Mouse (Mus musculus): Measurements from ENCODE around the gene Hccs. TPM values are rescaled to one million over a fixed set of nuclear protein-coding genes. Genes with fewer than 3 reads are reported as not detected.
A peak's percentile ranks its signal among the peaks of the same experiment; 100 is the strongest.

The Hccs gene
- polyA plus RNA-seq, 1 experiment from 2014 or later: 25.3 TPM

DNA sequence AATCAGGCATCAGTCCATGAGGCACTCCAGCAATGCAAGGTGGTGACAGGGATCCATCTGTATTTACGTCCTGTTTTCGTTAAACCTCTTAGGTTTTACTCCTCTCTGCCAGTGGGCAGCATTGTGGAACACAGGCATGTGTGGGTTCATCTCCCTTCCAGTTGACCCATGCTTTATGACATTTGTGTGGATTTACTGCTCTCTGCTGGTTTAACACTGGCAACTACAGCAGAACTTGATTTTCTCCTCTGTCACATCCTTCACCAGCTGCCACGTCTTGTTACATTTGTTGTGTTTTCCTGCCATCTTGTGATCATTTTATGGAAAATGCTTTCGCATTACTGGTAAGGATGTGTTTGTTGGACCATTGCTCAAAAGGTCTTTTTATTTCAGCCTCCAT is 20.6 kb downstream of the Hccs start:
- no peaks in the 10 kb centered on the region for H3K4me1 ChIP-seq
- no peak overlapping the region for H3K4me2 ChIP-seq
- H3K4me3 ChIP-seq: no peak overlapping the region
- WGBS (ENCODE audit: insufficient replicate concordance): 86% methylated on average over 4 of the region's 4 CpGs
- no peak overlapping the region for H3K9ac ChIP-seq
- no peak for ATAC-seq
- H3K27ac ChIP-seq: no peak overlapping the region
- no peaks in the 10 kb centered on the region for H3K9me3 ChIP-seq (replicated peaks)
- no peaks in the 10 kb centered on the region for H3K27me3 ChIP-seq (replicated peaks)
- no peaks in the 10 kb centered on the region for H3K36me3 ChIP-seq

- no peak overlapping the region for H3K9ac ChIP-seq
- H3K27ac ChIP-seq: no peak overlapping the region
- no peak for ATAC-seq
- H3K27me3 ChIP-seq (replicated peaks): no peaks in the 10 kb centered on the region
- no peak overlapping the region for H3K4me3 ChIP-seq
- WGBS (ENCODE audit: insufficient replicate concordance): 53% methylated on average over 8 of the region's 8 CpGs
- H3K36me3 ChIP-seq: no peaks in the 10 kb centered on the region
- no peaks in the 10 kb centered on the region for H3K4me1 ChIP-seq
- H3K4me2 ChIP-seq: no peak overlapping the region
- no peaks in the 10 kb centered on the region for H3K9me3 ChIP-seq (replicated peaks)
Observed at GRCm38 (mm10) chrX:169263433-169264172, 56.6 kb downstream of the Hccs start.

- H3K4me1 ChIP-seq: no peaks in the 10 kb centered on the region
- H3K36me3 ChIP-seq: no peaks in the 10 kb centered on the region
- no peaks in the 10 kb centered on the region for H3K9me3 ChIP-seq (replicated peaks)
- H3K9ac ChIP-seq: no peak overlapping the region
- WGBS (ENCODE audit: insufficient replicate concordance): 74% methylated on average over 2 of the region's 2 CpGs
- H3K4me3 ChIP-seq: no peak overlapping the region
- no peak overlapping the region for H3K4me2 ChIP-seq
- H3K27ac ChIP-seq: no peak overlapping the region
- no peak for ATAC-seq
- no peaks in the 10 kb centered on the region for H3K27me3 ChIP-seq (replicated peaks)
Observed at GRCm38 (mm10) chrX:169262212-169262611, 58.0 kb downstream of the Hccs start.

DNA sequence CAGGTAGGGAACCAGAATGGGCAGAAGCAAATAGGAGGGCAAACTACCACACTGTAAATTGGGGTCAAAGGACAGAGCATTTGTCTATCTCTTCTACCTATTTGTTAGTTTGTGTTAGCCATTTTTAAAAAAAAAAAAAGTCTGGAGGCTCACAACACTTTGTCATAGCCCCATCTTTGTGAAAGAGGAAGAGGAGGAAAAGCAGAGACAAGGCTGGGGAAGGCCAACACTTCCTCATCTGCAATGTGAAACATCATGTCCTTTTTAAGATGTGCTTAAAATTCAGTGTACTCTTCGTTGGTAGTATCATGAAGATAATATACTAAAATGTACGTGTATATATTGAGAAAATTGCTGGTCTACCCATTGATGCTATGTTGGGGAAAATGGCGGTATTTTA is 59.1 kb downstream of the Hccs start:
- no peaks in the 10 kb centered on the region for H3K36me3 ChIP-seq
- 63% methylated on average over 3 of the region's 3 CpGs for WGBS (ENCODE audit: insufficient replicate concordance)

GRCm38 (mm10) chrX:169256741-169257140 is 63.4 kb downstream of the Hccs start:
- Histone ChIP-seq H3K9me3 (replicated peaks) (no peaks in the 10 kb centered on the region), H3K27me3 (replicated peaks) (no peaks in the 10 kb centered on the region), H3K27ac (no peak overlapping the region), H3K4me3 (no peak overlapping the region), H3K36me3 (no peaks in the 10 kb centered on the region), H3K9ac (no peak overlapping the region), H3K4me2 (no peak overlapping the region), H3K4me1 (no peaks in the 10 kb centered on the region)
- ATAC-seq: no peak

More for the DNA sequence above, 59.1 kb downstream of the Hccs start:
- Histone ChIP-seq H3K4me1 (no peaks in the 10 kb centered on the region), H3K27ac (no peak overlapping the region), H3K4me3 (no peak overlapping the region), H3K9me3 (replicated peaks) (no peaks in the 10 kb centered on the region), H3K9ac (no peak overlapping the region), H3K4me2 (no peak overlapping the region), H3K27me3 (replicated peaks) (no peaks in the 10 kb centered on the region)
- ATAC-seq: no peak

DNA sequence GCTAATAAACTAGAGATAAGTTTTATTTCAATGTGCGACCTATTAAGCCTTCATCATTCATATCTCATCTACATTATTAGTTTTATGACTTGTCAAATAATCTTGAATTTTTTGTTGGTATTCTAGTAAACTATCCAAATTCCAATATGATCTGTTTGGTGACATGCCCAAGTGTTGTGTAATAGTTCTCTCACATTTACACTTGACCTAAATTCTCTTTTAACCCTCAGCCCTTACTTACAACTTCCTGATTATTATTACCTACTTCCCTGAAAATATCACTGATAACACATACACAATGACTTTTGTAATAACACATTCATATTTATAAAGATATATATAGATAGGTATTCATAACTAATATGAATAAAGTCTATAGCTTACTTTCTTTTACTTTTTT is 64.3 kb downstream of the Hccs start:
- Histone ChIP-seq H3K4me3 (no peak overlapping the region), H3K27me3 (replicated peaks) (no peaks in the 10 kb centered on the region), H3K9me3 (replicated peaks) (no peaks in the 10 kb centered on the region), H3K9ac (no peak overlapping the region), H3K4me1 (no peaks in the 10 kb centered on the region), H3K4me2 (no peak overlapping the region), H3K27ac (no peak overlapping the region), H3K36me3 (no peaks in the 10 kb centered on the region)
- ATAC-seq: no peak
- WGBS (ENCODE audit: insufficient replicate concordance): 65% methylated on average over 1 of the region's 1 CpGs

DNA sequence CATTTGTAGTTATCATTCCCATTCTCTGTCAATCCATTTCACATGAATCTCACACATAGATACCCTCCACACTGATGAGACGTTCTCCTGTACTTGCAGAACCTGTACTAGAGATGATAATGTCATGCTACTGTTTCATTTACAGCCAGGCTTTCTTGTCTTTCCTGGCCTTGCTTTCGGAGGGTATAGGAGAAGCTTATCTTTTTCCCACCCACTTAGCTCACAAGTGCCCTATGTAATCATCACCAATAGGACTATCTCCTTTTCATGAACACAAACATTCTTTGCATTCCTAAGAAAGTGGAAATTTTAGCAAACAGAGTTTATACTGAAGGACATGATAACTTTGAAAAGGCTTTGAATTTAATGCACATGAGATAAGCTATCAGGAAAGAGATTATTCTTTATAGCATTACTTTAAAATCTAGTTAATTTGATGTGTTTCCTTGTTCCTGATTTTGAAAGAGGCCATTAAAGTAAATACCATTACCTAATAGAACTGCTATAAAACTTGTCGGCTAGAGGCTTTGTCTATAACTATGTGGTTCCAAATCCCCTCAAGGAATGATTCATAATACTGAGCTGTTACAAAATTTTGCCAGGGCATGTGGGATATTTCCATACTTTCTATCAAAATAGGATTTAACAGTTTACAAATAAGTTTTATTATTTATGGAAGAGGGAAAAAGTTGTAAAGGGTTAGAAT is 97.7 kb downstream of the Hccs start:
- WGBS (ENCODE audit: insufficient replicate concordance): 42% methylated on average over 3 of the region's 3 CpGs
- Histone ChIP-seq H3K4me1 (no peaks in the 10 kb centered on the region), H3K4me2 (no peak overlapping the region), H3K27me3 (replicated peaks) (no peaks in the 10 kb centered on the region), H3K4me3 (no peak overlapping the region), H3K36me3 (no peaks in the 10 kb centered on the region), H3K9ac (no peak overlapping the region), H3K27ac (no peak overlapping the region), H3K9me3 (replicated peaks) (no peaks in the 10 kb centered on the region)
- no peak for ATAC-seq

GRCm38 (mm10) chrX:169220064-169220463 is 100.1 kb downstream of the Hccs start:
- H3K4me2 ChIP-seq: 0 out of 2 replicates have a peak overlapping the region, but pooled peaks have one; percentile 8
- H3K4me3 ChIP-seq: no peak overlapping the region
- H3K36me3 ChIP-seq: no peaks in the 10 kb centered on the region
- no peak overlapping the region for H3K27ac ChIP-seq
- no peaks in the 10 kb centered on the region for H3K27me3 ChIP-seq (replicated peaks)
- no peaks in the 10 kb centered on the region for H3K4me1 ChIP-seq
- no peak overlapping the region for H3K9ac ChIP-seq
- no peaks in the 10 kb centered on the region for H3K9me3 ChIP-seq (replicated peaks)
- ATAC-seq: peak; percentile 51; the same call in 1 of the 2 replicates
- 36% methylated on average over 8 of the region's 8 CpGs for WGBS (ENCODE audit: insufficient replicate concordance)

DNA sequence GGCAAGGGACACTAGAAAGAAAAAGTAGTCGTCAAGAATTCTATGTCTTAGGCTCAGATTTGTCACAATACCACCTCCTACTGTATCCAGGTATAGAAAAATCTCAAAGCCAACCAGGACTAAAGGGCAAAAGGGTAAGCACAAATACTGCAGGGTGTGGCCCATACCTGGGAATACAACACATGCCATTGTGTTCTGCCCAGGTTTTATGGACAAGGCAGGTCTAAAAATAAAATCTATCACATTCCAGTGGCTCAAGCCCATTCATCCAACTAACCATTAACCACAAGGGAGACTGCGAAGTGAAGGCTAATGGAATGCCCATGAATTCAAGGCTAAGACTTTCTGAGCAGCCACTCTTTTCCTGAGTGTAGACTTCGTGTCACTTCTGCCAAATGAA is 110.2 kb downstream of the Hccs start:
- H3K36me3 ChIP-seq: no peaks in the 10 kb centered on the region
- 60% methylated on average over 3 of the region's 3 CpGs for WGBS (ENCODE audit: insufficient replicate concordance)
- H3K27ac ChIP-seq: no peak overlapping the region
- H3K9me3 ChIP-seq (replicated peaks): no peaks in the 10 kb centered on the region
- no peaks in the 10 kb centered on the region; the same call in 1 of the 2 replicates for H3K27me3 ChIP-seq (replicated peaks)
- no peak for ATAC-seq
- no peaks in the 10 kb centered on the region for H3K4me1 ChIP-seq
- H3K4me3 ChIP-seq: no peak overlapping the region
- no peak overlapping the region for H3K9ac ChIP-seq
- no peak overlapping the region for H3K4me2 ChIP-seq

Other genes with a start within 250 kb of the Hccs start
- not detected in 2 replicates for gene Amelx, start 133.2 kb downstream of the Hccs start, polyA plus RNA-seq (2016; fragmentation: Nextera tagmentation; extraction: Ambion mirVana)